Mouse (Mus musculus): ENCODE data around the gene Id3. TPM values are rescaled to one million over a fixed set of nuclear protein-coding genes. Genes with fewer than 3 reads are reported as not detected.

The Id3 gene
- polyA plus RNA-seq, 1 experiment from 2014 or later = 608 TPM

- Histone ChIP-seq H3K4me1 (ENCODE audit: control insufficient read depth, insufficient read depth, low read length) (no peaks in the 10 kb centered on the region), H3K9ac (replicated peaks; ENCODE audit: low read length) (no peak overlapping the region), H3K36me3 (replicated peaks; ENCODE audit: control insufficient read depth, insufficient read depth, low read depth, low read length) (no peaks in the 10 kb centered on the region; the same call in 1 of the 2 replicates), H3K27me3 (ENCODE audit: control insufficient read depth, insufficient read depth, low read length) (no peaks in the 10 kb centered on the region), H3K9me3 (replicated peaks; ENCODE audit: control insufficient read depth, low read length) (no peaks in the 10 kb centered on the region), H3K4me3 (ENCODE audit: low read depth, low read length) (no peak overlapping the region), H3K4me2 (ENCODE audit: low read depth, low read length) (no peak overlapping the region), H3K27ac (replicated peaks; ENCODE audit: low read depth, low read length) (no peak overlapping the region)
- ATAC-seq (replicated peaks; ENCODE audit: insufficient number of reproducible peaks, low FRiP score, low TSS enrichment, low read depth) = no peak
- WGBS = 92% methylated on average over 8 of the region's 8 CpGs
- DNase-seq (ENCODE audit: low spot score) = no peak
These were observed 46.6 kb downstream of the Id3 start for GRCm38 (mm10) chr4:136189912-136190311.

DNA sequence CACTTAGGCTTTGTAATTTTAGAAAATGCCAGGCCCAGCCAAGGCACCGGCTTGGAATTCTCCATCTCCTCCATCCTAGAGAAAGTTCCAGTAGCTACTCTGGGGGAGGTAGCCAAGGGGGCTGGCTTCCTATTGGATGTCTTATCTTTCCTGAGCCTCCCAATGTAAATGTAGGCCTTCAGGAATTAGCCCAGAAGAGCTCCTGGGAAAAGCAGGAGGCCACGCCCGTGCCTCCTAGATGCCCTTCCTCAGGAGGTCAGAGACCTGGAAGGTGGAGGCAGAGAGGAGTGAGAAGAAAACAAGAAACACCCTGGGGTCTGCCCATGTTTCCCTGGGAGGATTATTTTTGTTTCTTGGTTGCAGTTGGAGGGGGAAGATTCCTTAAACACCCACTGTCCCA, 50.3 kb downstream of the Id3 start:
- H3K27ac ChIP-seq (replicated peaks; ENCODE audit: low read depth, low read length) = no peak overlapping the region
- H3K9ac ChIP-seq (replicated peaks; ENCODE audit: low read length) = no peak overlapping the region
- DNase-seq (ENCODE audit: low spot score) (no peak), ATAC-seq (replicated peaks; ENCODE audit: insufficient number of reproducible peaks, low FRiP score, low TSS enrichment, low read depth) (no peak)
- H3K4me3 ChIP-seq (ENCODE audit: low read depth, low read length) = no peak overlapping the region
- H3K4me1 ChIP-seq (ENCODE audit: control insufficient read depth, insufficient read depth, low read length) = no peaks in the 10 kb centered on the region; the same call in 1 of the 2 replicates
- 78% methylated on average over 3 of the region's 3 CpGs for WGBS
- H3K9me3 ChIP-seq (replicated peaks; ENCODE audit: control insufficient read depth, low read length) = no peaks in the 10 kb centered on the region
- no peaks in the 10 kb centered on the region for H3K27me3 ChIP-seq (ENCODE audit: control insufficient read depth, insufficient read depth, low read length)
- no peak overlapping the region for H3K4me2 ChIP-seq (ENCODE audit: low read depth, low read length)
- H3K36me3 ChIP-seq (replicated peaks; ENCODE audit: control insufficient read depth, insufficient read depth, low read depth, low read length) = no peaks in the 10 kb centered on the region; the same call in 1 of the 2 replicates

DNA sequence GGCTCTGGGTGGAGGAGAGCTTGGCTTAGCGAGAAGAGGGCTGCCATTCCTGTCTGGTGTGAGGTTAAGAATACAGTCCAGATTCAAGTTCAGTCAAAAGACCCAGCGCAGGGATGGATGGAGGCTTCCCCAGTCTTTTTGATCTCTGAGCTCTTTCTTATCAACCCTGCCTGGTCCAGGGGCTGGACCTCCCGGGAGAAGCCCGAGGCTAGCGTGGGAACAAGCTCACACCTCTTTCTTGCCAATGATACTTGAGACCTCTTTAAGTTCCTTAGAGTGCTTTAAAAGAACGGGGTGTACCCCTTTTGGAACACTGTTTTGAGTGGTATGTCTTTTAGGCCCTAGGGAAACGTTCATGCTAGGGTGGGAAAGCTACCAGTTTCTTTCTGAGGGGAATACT, 51.7 kb downstream of the Id3 start:
- H3K9ac ChIP-seq (replicated peaks; ENCODE audit: low read length) = no peak overlapping the region
- H3K4me2 ChIP-seq (ENCODE audit: low read depth, low read length) = no peak overlapping the region
- no peaks in the 10 kb centered on the region for H3K27me3 ChIP-seq (ENCODE audit: control insufficient read depth, insufficient read depth, low read length)
- WGBS = 60% methylated on average over 7 of the region's 7 CpGs
- H3K36me3 ChIP-seq (replicated peaks; ENCODE audit: control insufficient read depth, insufficient read depth, low read depth, low read length) = no peaks in the 10 kb centered on the region; the same call in 1 of the 2 replicates
- no peak overlapping the region for H3K27ac ChIP-seq (replicated peaks; ENCODE audit: low read depth, low read length)
- H3K4me1 ChIP-seq (ENCODE audit: control insufficient read depth, insufficient read depth, low read length) = no peaks in the 10 kb centered on the region; the same call in 1 of the 2 replicates
- no peak overlapping the region for H3K4me3 ChIP-seq (ENCODE audit: low read depth, low read length)
- DNase-seq (ENCODE audit: low spot score) (no peak), ATAC-seq (replicated peaks; ENCODE audit: insufficient number of reproducible peaks, low FRiP score, low TSS enrichment, low read depth) (no peak)
- H3K9me3 ChIP-seq (replicated peaks; ENCODE audit: control insufficient read depth, low read length) = no peaks in the 10 kb centered on the region

Other genes starting within 250 kb of the Id3 start
- 0.25 and 0.43 TPM in 2 replicates for gene Cnr2, start 248.1 kb upstream of the Id3 start, polyA plus RNA-seq (2014; fragmentation: Nextera tagmentation; extraction: Ambion mirVana)
- gene Fuca1, start 222.8 kb upstream of the Id3 start, polyA plus RNA-seq (2014; fragmentation: Nextera tagmentation; extraction: Ambion mirVana) = 39.2 and 45.5 TPM in 2 replicates
- gene Hmgcl, start 197.0 kb upstream of the Id3 start, polyA plus RNA-seq (2014; fragmentation: Nextera tagmentation; extraction: Ambion mirVana) = 67.0 and 76.0 TPM in 2 replicates
- 23.1 and 25.8 TPM in 2 replicates for gene Gale, start 179.8 kb upstream of the Id3 start, polyA plus RNA-seq (2014; fragmentation: Nextera tagmentation; extraction: Ambion mirVana)
- 99.6 and 114 TPM in 2 replicates for gene Lypla2, start 170.9 kb upstream of the Id3 start, polyA plus RNA-seq (2014; fragmentation: Nextera tagmentation; extraction: Ambion mirVana)
- gene Pithd1, start 156.2 kb upstream of the Id3 start, polyA plus RNA-seq (2014; fragmentation: Nextera tagmentation; extraction: Ambion mirVana) = 65.3 and 67.9 TPM in 2 replicates
- gene Eloa, start 121.7 kb upstream of the Id3 start, polyA plus RNA-seq (2014; fragmentation: Nextera tagmentation; extraction: Ambion mirVana) = 49.9 and 51.0 TPM in 2 replicates
- 410 and 431 TPM in 2 replicates for gene Rpl11, start 90.1 kb upstream of the Id3 start, polyA plus RNA-seq (2014; fragmentation: Nextera tagmentation; extraction: Ambion mirVana)
- 5.0 and 6.1 TPM in 2 replicates for gene E2f2, start 28.9 kb downstream of the Id3 start, polyA plus RNA-seq (2014; fragmentation: Nextera tagmentation; extraction: Ambion mirVana)
- 2.8 and 2.9 TPM in 2 replicates for gene Asap3, start 62.9 kb downstream of the Id3 start, polyA plus RNA-seq (2014; fragmentation: Nextera tagmentation; extraction: Ambion mirVana)
- gene Tcea3, start 104.2 kb downstream of the Id3 start, polyA plus RNA-seq (2014; fragmentation: Nextera tagmentation; extraction: Ambion mirVana) = 1.3 and 1.4 TPM in 2 replicates
- gene Zfp46, start 141.2 kb downstream of the Id3 start, polyA plus RNA-seq (2014; fragmentation: Nextera tagmentation; extraction: Ambion mirVana) = 24.3 and 28.0 TPM in 2 replicates
- 186 and 203 TPM in 2 replicates for gene Hnrnpr, start 167.4 kb downstream of the Id3 start, polyA plus RNA-seq (2014; fragmentation: Nextera tagmentation; extraction: Ambion mirVana)